ENCODE assay signal across 1 mouse cellular context in the genomic region with DNA sequence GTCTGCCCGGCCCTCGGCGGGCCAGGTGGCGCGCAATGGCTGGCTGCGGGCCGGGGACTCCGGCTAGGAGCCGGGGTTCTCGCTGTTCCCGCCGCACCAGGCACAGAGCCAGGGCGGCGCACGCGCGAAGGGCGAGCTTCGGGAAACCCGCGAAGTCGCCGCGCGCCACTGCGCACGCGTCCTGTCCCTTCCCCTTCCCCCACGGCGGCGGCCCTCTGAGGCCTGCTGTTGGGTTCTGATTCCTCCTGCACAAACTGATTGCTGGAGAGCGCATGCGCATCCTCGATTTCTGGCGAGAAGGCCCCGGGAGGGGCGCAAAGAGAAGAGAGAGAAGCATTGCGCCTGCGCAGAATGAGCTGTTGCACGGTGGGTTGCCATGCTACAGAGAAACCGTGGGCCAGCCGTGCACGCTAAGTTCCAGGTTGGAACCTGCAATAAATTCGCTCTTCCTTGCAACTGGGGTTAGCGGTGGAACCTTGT.
TF ChIP-seq lines count a peak whose summit lies in the region.

No protein-coding gene starts in this region.

TF ChIP-seq in CH12.LX, 34 proteins besides CTCF, POLR2A, EP300 and RAD21:
- peak; percentile 80 for TF ChIP-seq NELFE (IDR thresholded peaks at IDR 0.05; ENCODE audit: low read depth, low read length)
- TF ChIP-seq ELF1 (IDR thresholded peaks at IDR 0.05; ENCODE audit: low read depth, low read length) = peak; percentile 59
- no peak for TF ChIP-seq ZC3H11A (IDR thresholded peaks at IDR 0.05; ENCODE audit: low read depth, low read length)
- no peak for TF ChIP-seq USF1 (IDR thresholded peaks at IDR 0.05; ENCODE audit: low read depth, low read length)
- no peak; the same call in 1 of the 2 replicates for TF ChIP-seq UBTF (IDR thresholded peaks at IDR 0.05; ENCODE audit: low read depth, low read length)
- no peak for TF ChIP-seq GABPA (IDR thresholded peaks at IDR 0.05; ENCODE audit: insufficient replicate concordance, low read depth, low read length)
- no peak for TF ChIP-seq ZNF384 (IDR thresholded peaks at IDR 0.05; ENCODE audit: low read depth, low read length)
- TF ChIP-seq MAZ (IDR thresholded peaks at IDR 0.05; ENCODE audit: low read depth, low read length) = peak; percentile 75; the same call in 1 of the 2 replicates
- 0 out of 2 replicates have a peak, but pooled peaks have one; percentile 19 for TF ChIP-seq IRF4 (IDR thresholded peaks at IDR 0.05; ENCODE audit: low read depth, low read length)
- TF ChIP-seq BHLHE40 (IDR thresholded peaks at IDR 0.05; ENCODE audit: low read depth, low read length) = no peak
- TF ChIP-seq E2F4 (IDR thresholded peaks at IDR 0.05; ENCODE audit: insufficient replicate concordance, low read depth, low read length) = peak; percentile 62; the same call in 1 of the 2 replicates
- peak; percentile 57; the same call in 1 of the 2 replicates for TF ChIP-seq KAT2A (IDR thresholded peaks at IDR 0.05; ENCODE audit: insufficient replicate concordance, low read length)
- TF ChIP-seq POLR2AphosphoS2 (IDR thresholded peaks at IDR 0.05; ENCODE audit: low read depth, low read length) = peak; percentile 26; the same call in 1 of the 2 replicates
- TF ChIP-seq CHD2 (IDR thresholded peaks at IDR 0.05; ENCODE audit: low read length) = peak; percentile 87
- TF ChIP-seq SIN3A (IDR thresholded peaks at IDR 0.05; ENCODE audit: low read length) = peak; percentile 58; the same call in 1 of the 2 replicates
- peak; percentile 61 for TF ChIP-seq MEF2A (IDR thresholded peaks at IDR 0.05; ENCODE audit: borderline replicate concordance, low read depth, low read length)
- TF ChIP-seq HCFC1 (IDR thresholded peaks at IDR 0.05; ENCODE audit: low read depth, low read length) = peak; percentile 71
- peak; percentile 71; the same call in 1 of the 2 replicates for TF ChIP-seq MAX (IDR thresholded peaks at IDR 0.05; ENCODE audit: low read length)
- TF ChIP-seq MXI1 (IDR thresholded peaks at IDR 0.05; ENCODE audit: low read depth, low read length) = peak; percentile 78
- peak; percentile 97 for TF ChIP-seq NRF1 (IDR thresholded peaks at IDR 0.05; ENCODE audit: low read depth, low read length)
